Mouse (Mus musculus) forebrain, embryonic 10.5 days (tissue): ENCODE measurements around the gene Smim23. TPM values are rescaled to one million over a fixed set of nuclear protein-coding genes. Genes with fewer than 3 reads are reported as not detected.

Experiments
- polyA plus RNA-seq: library from polyadenylated mRNA; unstranded; fragments of >200 nt; fragmentation: Nextera tagmentation; extraction: Ambion mirVana; gene quantifications from 2 replicates; pipeline ENCODE4 v1.2.1, GENCODE M21; 2016

Gene Smim23
- polyA plus RNA-seq, 1 experiment from 2014 or later: not detected

Other genes with a start within 250 kb of the Smim23 start
- gene Fbxw11, start 181.9 kb downstream of the Smim23 start, polyA plus RNA-seq: 87.0 and 90.8 TPM in 2 replicates